Mouse (Mus musculus) CH12.LX (cell line): ENCODE data around the gene Rapgef6. TPM values are rescaled to one million over a fixed set of nuclear protein-coding genes. Genes with fewer than 3 reads are reported as not detected.
"Not testable (repeated sequence)": the region's sequence is repeated elsewhere in the genome, so short reads cannot be mapped to it uniquely, and the experiment has no call there.

Source experiments
- DNase-seq: peaks from one replicate; pipeline ENCODE4 v3.0.0-alpha.2; 2013; ENCODE audit errors: extremely low read depth
- H3K27ac ChIP-seq: 2 replicates; pipeline ENCODE4 v1.5.1; 2012; ENCODE audit warnings: low read depth, mild to moderate bottlenecking, control low read depth, moderate library complexity; ENCODE audit not compliant: insufficient read depth
- H3K27me3 ChIP-seq: replicated peaks from 2 replicates; pipeline ENCODE3; 2012; ENCODE audit warnings: inconsistent platforms
- H3K36me3 ChIP-seq, 2 experiments: replicated peaks in 1 of 2; 2 replicates each; pipeline versions ENCODE3 to v1.6.1; 2012; ENCODE audit warnings: inconsistent platforms in 1 of 2, low read length in 1 of 2, mild to moderate bottlenecking in 1 of 2, mixed read lengths in 1 of 2, moderate library complexity in 1 of 2; ENCODE audit not compliant: control insufficient read depth in 1 of 2, insufficient read depth in 1 of 2
- H3K4me1 ChIP-seq, 2 experiments: 2 replicates each; pipeline ENCODE4 v1.6.1; 2012; ENCODE audit warnings: inconsistent platforms in 1 of 2, moderate library complexity in 1 of 2; ENCODE audit not compliant: insufficient read depth in 2 of 2, control insufficient read depth in 1 of 2
- H3K4me2 ChIP-seq: 2 replicates; pipeline ENCODE4 v1.6.1; 2012; ENCODE audit warnings: low read depth, mild to moderate bottlenecking, control low read depth; ENCODE audit not compliant: poor library complexity, insufficient read depth, severe bottlenecking
- H3K4me3 ChIP-seq, 3 experiments: fragments of 150-350 bp in 1 of 3; sonication (generic) in 1 of 3; replicated peaks in 1 of 3; 2 replicates each; pipeline versions ENCODE3 to v1.5.1; 2011 to 2012; ENCODE audit warnings: low read depth in 2 of 3, low read length in 2 of 3, mild to moderate bottlenecking in 2 of 3, moderate library complexity in 2 of 3, control low read depth in 1 of 3, improper control_type of control experiment in 1 of 3, inconsistent platforms in 1 of 3, mixed read lengths in 1 of 3; ENCODE audit not compliant: poor library complexity in 1 of 3
- H3K79me2 ChIP-seq: replicated peaks from 2 replicates; pipeline ENCODE4 v1.6.1; 2012; ENCODE audit warnings: mild to moderate bottlenecking, moderate library complexity; ENCODE audit not compliant: control insufficient read depth, poor library complexity, insufficient read depth, severe bottlenecking; ENCODE audit errors: extremely low read depth
- H3K9ac ChIP-seq: 2 replicates; pipeline ENCODE4 v1.6.1; 2012; ENCODE audit warnings: low read depth, mild to moderate bottlenecking, control low read depth, moderate library complexity; ENCODE audit not compliant: insufficient read depth
- H3K9me3 ChIP-seq: replicated peaks from 2 replicates; pipeline ENCODE3; 2012; ENCODE audit warnings: low read length, inconsistent platforms, mixed read lengths
- BHLHE40 ChIP-seq: IDR thresholded peaks from 2 replicates; pipeline ENCODE4 v1.6.1; 2011; ENCODE audit warnings: mild to moderate bottlenecking, low read depth, low read length, improper control_type of control experiment
- CTCF ChIP-seq, 2 experiments: IDR thresholded peaks in 1 of 2; conservative IDR thresholded peaks in 1 of 2; 2 replicates each; pipeline ENCODE4 v1.5.1; 2011 to 2012; ENCODE audit warnings: low read depth in 2 of 2, low read length in 2 of 2, improper control_type of control experiment in 1 of 2, inconsistent platforms in 1 of 2, mild to moderate bottlenecking in 1 of 2, moderate library complexity in 1 of 2
- ELF1 ChIP-seq: IDR thresholded peaks from 2 replicates; pipeline ENCODE4 v1.6.1; 2014; ENCODE audit warnings: low read depth, mild to moderate bottlenecking, inconsistent platforms, low read length, improper control_type of control experiment
- ETS1 ChIP-seq: conservative IDR thresholded peaks from 2 replicates; pipeline ENCODE4 v1.6.1; 2012; ENCODE audit warnings: low read depth, mild to moderate bottlenecking, inconsistent platforms, low read length, improper control_type of control experiment, moderate library complexity
- HCFC1 ChIP-seq: IDR thresholded peaks from 2 replicates; pipeline ENCODE4 v1.6.1; 2012; ENCODE audit warnings: low read depth, mild to moderate bottlenecking, inconsistent platforms, low read length, improper control_type of control experiment
- IRF4 ChIP-seq: IDR thresholded peaks from 2 replicates; pipeline ENCODE4 v1.6.1; 2014; ENCODE audit warnings: low read depth, mild to moderate bottlenecking, inconsistent platforms, low read length, improper control_type of control experiment
- JUN ChIP-seq: IDR thresholded peaks from 2 replicates; pipeline ENCODE4 v1.6.1; 2011; ENCODE audit warnings: low read depth, mild to moderate bottlenecking, low read length, improper control_type of control experiment, moderate library complexity; ENCODE audit not compliant: insufficient read depth
- KAT2A ChIP-seq: IDR thresholded peaks from 2 replicates; pipeline ENCODE4 v1.6.1; 2012; ENCODE audit warnings: low read length, improper control_type of control experiment, inconsistent platforms; ENCODE audit not compliant: insufficient replicate concordance
- MAFK ChIP-seq: IDR thresholded peaks from 2 replicates; pipeline ENCODE4 v1.6.1; 2011; ENCODE audit warnings: low read length, improper control_type of control experiment; ENCODE audit not compliant: insufficient replicate concordance
- MAZ ChIP-seq: IDR thresholded peaks from 2 replicates; pipeline ENCODE4 v1.6.1; 2012; ENCODE audit warnings: low read depth, mild to moderate bottlenecking, inconsistent platforms, low read length, improper control_type of control experiment, moderate library complexity
- MEF2A ChIP-seq: IDR thresholded peaks from 2 replicates; pipeline ENCODE4 v1.6.1; 2014; ENCODE audit warnings: low read depth, mild to moderate bottlenecking, inconsistent platforms, low read length, improper control_type of control experiment, borderline replicate concordance
- NELFE ChIP-seq: IDR thresholded peaks from 2 replicates; pipeline ENCODE4 v1.6.1; 2011; ENCODE audit warnings: low read depth, low read length, improper control_type of control experiment
- PAX5 ChIP-seq: IDR thresholded peaks from 2 replicates; pipeline ENCODE4 v1.6.1; 2012; ENCODE audit warnings: low read length, inconsistent platforms, mixed read lengths
- POLR2AphosphoS2 ChIP-seq: IDR thresholded peaks from 2 replicates; pipeline ENCODE4 v1.6.1; 2011; ENCODE audit warnings: low read depth, low read length, improper control_type of control experiment
- SIN3A ChIP-seq: IDR thresholded peaks from 2 replicates; pipeline ENCODE4 v1.6.1; 2012; ENCODE audit warnings: low read length, improper control_type of control experiment, inconsistent platforms
- TBP ChIP-seq: conservative IDR thresholded peaks from 2 replicates; pipeline ENCODE4 v1.6.1; 2011; ENCODE audit warnings: low read depth, low read length, improper control_type of control experiment
- TCF12 ChIP-seq: IDR thresholded peaks from 2 replicates; pipeline ENCODE4 v1.6.1; 2014; ENCODE audit warnings: low read depth, mild to moderate bottlenecking, inconsistent platforms, low read length, improper control_type of control experiment
- UBTF ChIP-seq: IDR thresholded peaks from 2 replicates; pipeline ENCODE4 v1.6.1; 2012; ENCODE audit warnings: low read depth, mild to moderate bottlenecking, inconsistent platforms, low read length, improper control_type of control experiment, moderate library complexity
- USF1 ChIP-seq: IDR thresholded peaks from 2 replicates; pipeline ENCODE4 v1.6.1; 2014; ENCODE audit warnings: low read depth, mild to moderate bottlenecking, inconsistent platforms, low read length, improper control_type of control experiment
- USF2 ChIP-seq: conservative IDR thresholded peaks from 2 replicates; pipeline ENCODE4 v1.6.1; 2011; ENCODE audit warnings: low read depth, low read length, improper control_type of control experiment
- ZMIZ1 ChIP-seq: IDR thresholded peaks from 2 replicates; pipeline ENCODE4 v1.6.1; 2012; ENCODE audit warnings: low read depth, mild to moderate bottlenecking, inconsistent platforms, low read length, improper control_type of control experiment
- ZNF384 ChIP-seq: IDR thresholded peaks from 2 replicates; pipeline ENCODE4 v1.6.1; 2012; ENCODE audit warnings: low read depth, low read length, improper control_type of control experiment, inconsistent platforms
- dilution Hi-C: fragments of 300-500 bp; cut with MboI; formaldehyde crosslinking; loops from 2 replicates; pipeline ENCODE4 v1.14.3; 2020; ENCODE audit warnings: low sequenced_read_pairs; ENCODE audit not compliant: extremely low pct_unique_long_range_greater_than_20kb, extremely low pct_ligation_motif_present
- in situ Hi-C: fragments of 300-500 bp; cut with MboI; formaldehyde crosslinking; loops from 3 replicates; pipeline ENCODE4 v1.14.3; 2019; ENCODE audit warnings: low sequenced_read_pairs, low pct_ligation_motif_present, low pct_unique_long_range_greater_than_20kb, mixed read lengths
- polyA plus RNA-seq: library from polyadenylated mRNA; unstranded; fragments of >175 nt; gene quantifications from 2 replicates; pipeline ENCODE4 v1.2.1, GENCODE M21; 2012; ENCODE audit warnings: low read depth; ENCODE audit not compliant: insufficient read length
- total RNA-seq, 2 experiments: library from RNA; depleted of rRNA; stranded (reverse); fragments of 300-350 nt in 1 of 2; fragments of >200 nt in 1 of 2; gene quantifications; 2 replicates each; pipeline ENCODE4 v1.2.3; 2012 to 2014

The Rapgef6 gene
- total and polyA plus RNA-seq, 3 experiments = 36.7 to 63.8 (median 38.3) TPM

DNA sequence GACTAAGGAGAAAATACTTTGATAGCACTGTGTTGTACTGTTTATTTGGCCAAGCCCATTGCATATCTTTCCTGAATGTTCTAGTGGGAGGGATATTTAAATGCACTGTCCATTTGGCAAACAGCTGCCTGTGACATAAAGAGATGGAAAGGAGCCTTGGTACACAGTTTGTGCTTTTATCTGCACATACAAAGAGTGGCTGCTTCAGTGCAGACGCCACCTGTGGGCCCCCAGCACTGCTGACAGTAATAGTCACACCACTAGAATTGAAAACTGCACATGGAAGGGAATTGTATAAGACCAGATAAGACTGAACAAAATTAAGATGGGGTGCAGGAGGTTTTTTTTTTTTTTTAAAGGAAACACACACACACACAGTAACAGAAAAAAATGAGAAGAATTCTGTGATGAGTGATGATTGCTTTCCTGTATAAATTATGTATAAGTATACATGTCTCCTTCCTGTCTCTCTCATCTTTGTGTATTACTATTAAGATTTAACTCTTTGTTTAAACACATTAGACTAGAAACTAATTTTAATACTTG is 75.3 kb downstream of the Rapgef6 start:
- TF ChIP-seq TBP = no peak
- TF ChIP-seq CTCF (conservative IDR thresholded peaks at IDR 0.05 in 1 of 2, IDR thresholded peaks at IDR 0.05 in 1 of 2; ENCODE audit: low read depth in 2 of 2, low read length in 2 of 2) = no peak
- no peak for TF ChIP-seq TCF12
- TF ChIP-seq ETS1 = no peak
- no peak for TF ChIP-seq BHLHE40
- TF ChIP-seq HCFC1 = no peak
- TF ChIP-seq ELF1 = no peak
- no peak for TF ChIP-seq USF1
- no peak for TF ChIP-seq JUN
- TF ChIP-seq PAX5 = no peak
- TF ChIP-seq ZMIZ1 = no peak
- no peak for TF ChIP-seq KAT2A
- no peak for TF ChIP-seq MAZ
- no peak for TF ChIP-seq UBTF
- TF ChIP-seq POLR2AphosphoS2 = no peak
- TF ChIP-seq, all 38 proteins: peak for 0
- in situ Hi-C loops (no loop called here), dilution Hi-C loops (no loop called here)
- Histone ChIP-seq H3K9me3 (no peaks in the 10 kb centered on the region), H3K4me3 (no peak overlapping the region), H3K4me1 (peaks cover 0 to 8% of the 10 kb centered on the region in 2 experiments; a peak in 1 of 4 replicates), H3K27me3 (no peaks in the 10 kb centered on the region), H3K27ac (no peak overlapping the region), H3K79me2 (peaks cover 7% of the 10 kb centered on the region; the same call in 1 of the 2 replicates), H3K36me3 (peaks cover 0 to 32% of the 10 kb centered on the region in 2 experiments), H3K9ac (no peak overlapping the region), H3K4me2 (no peak overlapping the region)
- DNase-seq = no peak

DNA sequence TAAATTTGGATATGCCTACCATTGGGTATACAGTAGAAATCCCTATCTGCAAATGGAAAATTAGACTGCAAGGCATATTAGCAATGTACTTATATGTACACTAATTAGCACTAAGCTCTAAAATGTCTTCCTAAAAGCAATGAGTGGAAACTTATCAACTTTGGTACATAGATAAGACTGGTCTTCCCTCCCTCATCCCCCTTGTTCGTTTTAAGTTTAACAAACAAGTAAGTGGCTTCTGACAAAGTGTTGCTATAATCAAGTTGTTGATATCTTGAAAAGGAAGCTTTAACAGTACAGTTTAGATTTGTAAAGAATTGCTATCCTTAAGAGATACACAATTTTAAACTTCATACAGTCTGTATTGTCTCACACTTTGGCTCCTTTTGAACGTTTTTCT is 78.5 kb downstream of the Rapgef6 start:
- no peak overlapping the region for H3K4me3 ChIP-seq
- peaks cover 0 to 2% of the 10 kb centered on the region in 2 experiments; a peak in 1 of 4 replicates for H3K4me1 ChIP-seq
- H3K4me2 ChIP-seq = no peak overlapping the region
- dilution Hi-C loops (no loop called here), in situ Hi-C loops (no loop called here)
- TF ChIP-seq USF2 (no peak), MAZ (no peak), ZMIZ1 (no peak), BHLHE40 (no peak), NELFE (no peak), MEF2A (no peak), ETS1 (no peak), IRF4 (no peak), MAFK (no peak), ZNF384 (no peak), SIN3A (no peak)
- peaks cover 2 to 24% of the 10 kb centered on the region in 2 experiments for H3K36me3 ChIP-seq
- no peaks in the 10 kb centered on the region for H3K27me3 ChIP-seq
- DNase-seq = no peak
- H3K79me2 ChIP-seq = peaks cover 3% of the 10 kb centered on the region; the same call in 1 of the 2 replicates
- no peak overlapping the region; the same call in 1 of the 2 replicates for H3K9ac ChIP-seq
- H3K9me3 ChIP-seq = no peaks in the 10 kb centered on the region
- no peak overlapping the region for H3K27ac ChIP-seq

DNA sequence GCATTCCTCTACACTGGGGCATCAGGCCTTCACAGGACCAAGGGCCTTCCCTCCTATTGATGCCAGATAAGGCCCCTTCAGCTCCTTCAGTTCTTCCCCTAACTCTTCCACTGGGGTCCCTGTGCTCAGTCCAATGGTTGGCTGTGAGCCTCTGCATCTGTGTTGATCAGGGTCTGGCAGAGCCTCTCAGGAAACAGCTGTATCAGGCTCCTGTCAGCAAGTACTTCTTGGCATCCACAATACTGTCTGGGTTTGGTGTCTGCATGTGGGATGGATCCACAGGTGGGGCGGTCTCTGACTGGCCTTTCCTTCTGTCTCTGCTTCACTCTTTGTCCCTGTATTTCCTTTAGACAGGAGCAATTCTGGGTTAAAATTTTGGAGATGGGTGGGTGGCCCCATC is 80.1 kb downstream of the Rapgef6 start:
- H3K9me3 ChIP-seq, DNase-seq, H3K4me3 ChIP-seq, H3K9ac ChIP-seq, in situ Hi-C loops, H3K27me3 ChIP-seq, H3K4me1 ChIP-seq, H3K27ac ChIP-seq, H3K4me2 ChIP-seq, H3K79me2 ChIP-seq, dilution Hi-C loops: not testable (repeated sequence)
- H3K36me3 ChIP-seq = peaks cover 2 to 16% of the 10 kb centered on the region in 2 experiments
